Mouse (Mus musculus) neural tube, embryonic 11.5 days (tissue): ENCODE data around the gene Grip2. TPM values are rescaled to one million over a fixed set of nuclear protein-coding genes. Genes with fewer than 3 reads are reported as not detected.

Experiments used
- ATAC-seq: fragments of 200-750 bp; cut with Nextera tagmentation; 2 replicates; pipeline ENCODE4 v1.8.0; 2017; ENCODE audit warnings: moderate number of reproducible peaks, mild to moderate bottlenecking, moderate TSS enrichment, moderate library complexity; ENCODE audit not compliant: insufficient read depth, low FRiP score, low TSS enrichment
- DNase-seq: peaks from one replicate; pipeline ENCODE4 v3.0.0-alpha.2; 2015; ENCODE audit warnings: low spot score
- H3K27ac ChIP-seq: fragments of 300-500 bp; sonication (generic); 2 replicates; pipeline ENCODE4 v1.5.1; 2014; ENCODE audit warnings: low read depth, mild to moderate bottlenecking, low read length
- H3K27me3 ChIP-seq: fragments of 300-500 bp; sonication (generic); 2 replicates; pipeline ENCODE4 v1.6.1; 2014; ENCODE audit warnings: mild to moderate bottlenecking, low read length, mixed read lengths; ENCODE audit not compliant: control insufficient read depth, insufficient read depth
- H3K36me3 ChIP-seq: fragments of 300-500 bp; sonication (generic); 2 replicates; pipeline ENCODE4 v1.6.1; 2014; ENCODE audit warnings: mild to moderate bottlenecking, low read length, moderate library complexity, mixed read lengths; ENCODE audit not compliant: control insufficient read depth, insufficient read depth
- H3K4me1 ChIP-seq: fragments of 300-500 bp; sonication (generic); 2 replicates; pipeline ENCODE4 v1.6.1; 2014; ENCODE audit warnings: low read length, mixed read lengths; ENCODE audit not compliant: control insufficient read depth, insufficient read depth
- H3K4me2 ChIP-seq: fragments of 300-500 bp; sonication (generic); 2 replicates; pipeline ENCODE4 v1.6.1; 2014; ENCODE audit warnings: low read depth, mild to moderate bottlenecking, moderate library complexity
- H3K4me3 ChIP-seq: fragments of 300-500 bp; sonication (generic); 2 replicates; pipeline ENCODE4 v1.5.1; 2014; ENCODE audit warnings: low read depth, low read length
- H3K9ac ChIP-seq: fragments of 300-500 bp; sonication (generic); 2 replicates; pipeline ENCODE4 v1.6.1; 2014; ENCODE audit warnings: mild to moderate bottlenecking, low read length
- H3K9me3 ChIP-seq: fragments of 300-500 bp; sonication (generic); 2 replicates; pipeline ENCODE4 v1.6.1; 2016; ENCODE audit warnings: low read length; ENCODE audit not compliant: control insufficient read depth
- WGBS: fragments of 180-500 bp; shearing (Covaris S2); extraction: QIAGEN DNeasy Blood & Tissue Kit; methylation state at CpG from one replicate; pipeline ENCODE4 v1.1.7; 2014; 5-methylcytosine and 5-hydroxymethylcytosine counted together
- polyA plus RNA-seq: library from polyadenylated mRNA; unstranded; fragments of >200 nt; fragmentation: Nextera tagmentation; extraction: Ambion mirVana; gene quantifications from 2 replicates; pipeline ENCODE4 v1.2.1, GENCODE M21; 2014

Gene Grip2
- polyA plus RNA-seq, 1 experiment from 2014 or later, result 1.9 TPM

DNA sequence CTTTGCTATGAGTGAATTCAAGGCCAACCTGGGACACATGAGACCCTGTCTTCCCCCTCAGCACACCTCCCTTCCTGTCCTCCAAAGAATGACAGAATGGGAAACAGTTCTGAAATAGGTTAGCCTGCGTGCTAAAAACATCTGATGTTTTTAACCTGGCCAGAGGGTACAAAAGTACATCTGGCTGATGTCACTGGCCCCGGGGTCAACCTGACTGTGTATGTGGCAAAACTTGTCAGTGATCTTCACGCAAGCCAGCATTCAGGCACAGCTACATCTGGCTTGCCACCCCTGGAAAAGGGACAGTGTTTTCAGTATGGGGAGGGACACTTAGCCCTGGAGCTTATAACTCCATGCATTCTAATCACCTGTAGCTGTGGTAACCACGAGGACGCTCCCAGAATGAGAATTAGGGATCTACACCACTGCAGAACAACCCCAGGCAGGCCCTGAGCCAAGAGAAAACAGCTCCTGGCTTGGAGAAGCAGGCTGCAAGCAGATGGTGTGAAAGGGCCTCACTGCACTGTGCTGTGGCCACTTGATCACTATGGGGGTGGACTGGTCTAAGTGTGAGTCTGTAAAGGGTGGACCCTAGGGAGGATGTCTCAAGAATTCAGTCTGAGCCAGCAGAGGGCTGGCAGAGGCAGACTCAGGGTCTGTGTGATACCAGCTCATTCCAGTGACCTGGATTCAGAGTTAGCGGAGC lies 107.9 kb downstream of the Grip2 start:
- peaks cover 35% of the 10 kb centered on the region for H3K4me1 ChIP-seq
- DNase-seq (peak; percentile 20), ATAC-seq (peak; percentile 39; the same call in 1 of the 2 replicates)
- no peaks in the 10 kb centered on the region for H3K27me3 ChIP-seq
- H3K9ac ChIP-seq, result peak overlapping the region; percentile 14; the same call in 1 of the 2 replicates
- no peak overlapping the region for H3K4me3 ChIP-seq
- H3K9me3 ChIP-seq, result no peaks in the 10 kb centered on the region
- H3K27ac ChIP-seq, result peak overlapping the region; percentile 80
- no peak overlapping the region for H3K4me2 ChIP-seq
- WGBS, result 72% methylated on average over 6 of the region's 6 CpGs
- no peaks in the 10 kb centered on the region; the same call in 1 of the 2 replicates for H3K36me3 ChIP-seq

DNA sequence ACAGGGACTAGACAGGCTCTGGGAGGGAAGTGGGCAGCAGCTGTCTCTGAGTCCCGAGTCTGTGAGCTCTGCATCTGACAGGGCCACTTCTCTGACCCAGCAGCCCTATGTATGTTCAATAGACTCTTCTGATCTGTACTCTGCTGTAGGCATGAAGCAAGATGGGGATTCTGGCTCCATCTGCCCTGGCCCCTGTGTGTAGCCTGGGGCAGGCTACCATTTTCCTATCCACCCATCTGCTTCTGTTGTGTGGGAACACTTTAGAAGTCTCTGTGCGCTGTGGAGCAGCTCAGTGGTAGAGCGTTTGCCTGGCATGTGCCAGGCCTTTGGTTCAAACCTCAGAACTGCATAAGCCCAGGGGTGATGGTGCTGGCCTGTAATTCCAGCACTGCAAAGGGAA lies 108.4 kb downstream of the Grip2 start:
- no peak overlapping the region for H3K4me3 ChIP-seq
- ATAC-seq (no peak), DNase-seq (no peak)
- H3K9me3 ChIP-seq, result no peaks in the 10 kb centered on the region
- 71% methylated on average over 3 of the region's 3 CpGs for WGBS
- H3K4me1 ChIP-seq, result peaks cover 38% of the 10 kb centered on the region
- no peak overlapping the region for H3K9ac ChIP-seq
- H3K4me2 ChIP-seq, result no peak overlapping the region
- H3K27me3 ChIP-seq, result no peaks in the 10 kb centered on the region
- H3K27ac ChIP-seq, result peak overlapping the region; percentile 80; the same call in 1 of the 2 replicates
- H3K36me3 ChIP-seq, result no peaks in the 10 kb centered on the region; the same call in 1 of the 2 replicates

DNA sequence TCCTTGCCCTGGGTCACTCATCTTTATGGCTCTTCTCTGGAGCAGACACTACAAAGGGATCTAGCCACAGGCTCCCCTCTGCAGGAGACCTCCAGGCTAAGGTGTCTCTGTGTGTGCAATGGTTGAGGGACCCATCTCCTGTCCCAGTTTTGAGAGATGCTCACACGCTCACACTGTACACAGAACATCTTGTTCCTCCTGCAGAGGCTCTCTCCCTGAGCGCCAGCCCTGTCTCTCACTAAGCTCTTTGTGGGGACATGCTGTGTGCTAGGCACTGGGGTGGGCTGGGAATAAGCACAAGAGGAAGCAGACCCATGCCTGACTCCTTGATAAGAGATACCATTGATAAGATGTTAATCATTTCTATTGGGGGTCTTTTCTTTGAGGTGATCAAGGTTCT lies 109.0 kb downstream of the Grip2 start:
- Histone ChIP-seq H3K27me3 (no peaks in the 10 kb centered on the region), H3K4me2 (no peak overlapping the region), H3K36me3 (no peaks in the 10 kb centered on the region; the same call in 1 of the 2 replicates), H3K9me3 (no peaks in the 10 kb centered on the region), H3K4me1 (peaks cover 43% of the 10 kb centered on the region), H3K4me3 (no peak overlapping the region), H3K9ac (no peak overlapping the region), H3K27ac (peak overlapping the region; percentile 49; the same call in 1 of the 2 replicates)
- DNase-seq, result no peak
- 84% methylated on average over 2 of the region's 2 CpGs for WGBS
- ATAC-seq, result no peak

DNA sequence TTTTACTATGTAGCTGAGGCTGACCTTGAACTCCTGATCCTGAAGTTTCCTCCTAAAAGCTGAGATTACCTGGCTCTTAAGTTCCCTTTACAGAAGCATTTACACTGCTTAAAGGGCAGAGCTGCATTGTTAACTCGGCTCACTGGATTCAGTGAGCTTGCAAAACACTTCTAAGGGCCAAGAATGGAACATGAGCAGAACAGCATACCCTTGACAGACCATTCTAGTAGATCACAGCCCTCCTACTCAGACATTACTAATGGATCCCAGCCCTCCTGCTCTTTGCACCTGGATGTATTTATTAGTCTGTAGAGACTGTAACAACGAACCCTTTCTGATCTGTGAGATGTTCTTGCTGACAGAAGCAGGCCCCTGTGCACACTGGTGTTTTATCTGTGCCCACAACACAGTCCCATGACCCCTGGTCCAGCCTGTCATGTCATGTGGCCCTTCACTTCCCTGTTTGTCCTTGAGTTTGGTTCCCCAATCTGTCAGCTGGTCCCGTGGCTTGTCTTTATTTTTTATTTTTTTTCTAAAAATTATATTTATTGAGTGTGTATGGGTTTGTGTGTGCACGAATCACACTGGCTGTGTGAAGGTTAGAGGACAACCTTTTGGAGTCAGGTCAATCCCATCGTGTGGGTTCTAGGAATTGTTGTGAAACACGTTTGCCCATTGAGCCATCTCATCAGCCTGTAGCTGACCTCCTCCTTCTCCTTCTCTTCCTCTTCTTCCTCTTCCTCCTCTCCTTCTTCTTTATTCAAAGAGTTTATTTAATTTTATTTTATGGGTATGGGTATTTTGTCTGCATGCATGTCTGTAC lies 110.9 kb downstream of the Grip2 start:
- Histone ChIP-seq H3K27me3 (no peaks in the 10 kb centered on the region), H3K9ac (no peak overlapping the region), H3K4me2 (no peak overlapping the region), H3K27ac (no peak overlapping the region), H3K9me3 (no peaks in the 10 kb centered on the region), H3K4me1 (peaks cover 55% of the 10 kb centered on the region), H3K4me3 (no peak overlapping the region), H3K36me3 (no peaks in the 10 kb centered on the region)
- WGBS, result 85% methylated on average over 6 of the region's 6 CpGs
- ATAC-seq, result no peak
- DNase-seq, result no peak

DNA sequence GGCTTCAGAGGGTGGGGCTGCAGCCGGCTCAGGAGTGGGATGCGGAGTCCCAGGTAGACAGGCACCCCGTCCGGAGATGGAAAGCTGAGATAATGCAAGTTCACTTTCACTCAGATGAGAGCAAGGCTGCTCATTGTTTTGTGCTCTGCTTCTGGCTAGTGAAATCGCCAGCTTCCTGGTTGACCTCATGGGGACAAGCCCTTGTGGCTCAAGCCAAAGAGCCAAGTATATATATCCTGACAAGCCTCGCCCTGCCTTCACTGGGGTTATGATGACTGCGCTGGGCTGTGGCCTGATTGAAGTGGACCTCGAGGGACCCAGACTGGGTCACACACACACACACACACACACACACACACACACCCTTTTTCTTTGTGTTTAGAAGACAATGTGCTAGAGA lies 112.0 kb downstream of the Grip2 start:
- ATAC-seq, result no peak
- no peak overlapping the region for H3K27ac ChIP-seq
- H3K4me1 ChIP-seq, result peaks cover 47% of the 10 kb centered on the region

DNA sequence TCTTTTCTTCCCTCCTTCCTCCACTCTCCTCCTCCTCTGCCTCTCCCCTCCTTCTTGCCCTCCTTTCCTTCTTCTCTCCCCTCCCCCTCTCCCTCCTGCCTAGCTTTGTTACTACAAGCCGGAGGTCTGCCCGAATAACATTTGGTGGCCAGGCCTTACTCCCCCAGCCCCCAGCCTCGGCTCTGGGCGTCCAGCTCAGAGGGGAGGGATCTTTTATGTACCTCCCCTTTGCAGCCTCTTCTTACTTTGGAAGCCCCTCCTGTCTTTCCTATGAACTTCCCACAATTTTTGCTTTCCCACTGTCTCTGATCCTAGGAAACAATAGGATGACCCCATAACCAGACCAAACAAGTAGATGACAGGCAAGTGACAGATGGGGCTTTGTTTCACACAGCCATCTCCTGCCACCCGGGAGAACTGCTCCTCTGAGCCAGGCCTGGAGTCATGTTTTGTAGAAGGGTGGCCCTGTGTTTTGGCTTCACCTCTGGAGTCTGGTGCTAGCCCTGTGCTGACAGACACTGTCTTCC lies 113.6 kb downstream of the Grip2 start:
- peak overlapping the region; percentile 48 for H3K9ac ChIP-seq
- ATAC-seq (peak; percentile 40; the same call in 1 of the 2 replicates), DNase-seq (peak; percentile 58)

More for the DNA sequence above, 112.0 kb downstream of the Grip2 start:
- H3K9ac ChIP-seq, result no peak overlapping the region
- no peaks in the 10 kb centered on the region for H3K36me3 ChIP-seq
- WGBS, result 86% methylated on average over 8 of the region's 8 CpGs
- no peak for DNase-seq
- H3K27me3 ChIP-seq, result no peaks in the 10 kb centered on the region
- H3K9me3 ChIP-seq, result no peaks in the 10 kb centered on the region
- no peak overlapping the region for H3K4me3 ChIP-seq
- no peak overlapping the region for H3K4me2 ChIP-seq

DNA sequence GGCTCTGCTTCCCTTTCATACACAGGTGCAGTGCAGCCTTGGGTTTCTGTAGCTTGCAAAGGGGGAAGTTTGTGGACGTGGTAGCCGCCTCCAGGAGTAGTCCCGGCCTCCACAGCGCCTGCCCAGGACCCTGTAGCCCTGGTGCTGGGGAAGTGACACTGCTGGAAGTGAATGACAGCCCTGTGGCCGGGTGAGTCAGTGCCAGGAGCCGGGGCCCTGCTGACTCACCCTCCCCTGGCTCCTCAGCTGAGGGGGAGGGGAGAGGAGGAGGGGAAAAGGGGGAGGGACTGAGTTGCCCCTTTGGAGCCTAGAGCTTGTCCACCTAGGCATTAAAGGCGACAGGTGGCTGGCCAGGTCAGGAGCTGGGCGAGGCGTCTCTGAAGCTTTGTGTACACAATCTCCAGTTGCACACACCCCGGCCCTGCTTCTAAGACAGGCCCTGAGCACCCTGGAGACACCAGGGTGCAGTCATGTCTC lies 114.2 kb downstream of the Grip2 start:
- Histone ChIP-seq H3K36me3 (no peaks in the 10 kb centered on the region), H3K9ac (peak overlapping the region; percentile 48), H3K4me3 (no peak overlapping the region), H3K27me3 (no peaks in the 10 kb centered on the region), H3K9me3 (no peaks in the 10 kb centered on the region), H3K4me2 (no peak overlapping the region), H3K27ac (peak overlapping the region; percentile 79), H3K4me1 (peaks cover 27% of the 10 kb centered on the region)
- ATAC-seq (peak; percentile 53), DNase-seq (peak; percentile 57)
- WGBS, result under 1% methylated on average over 8 of the region's 10 CpGs

More for the DNA sequence above, 113.6 kb downstream of the Grip2 start:
- no peaks in the 10 kb centered on the region for H3K9me3 ChIP-seq
- no peaks in the 10 kb centered on the region for H3K27me3 ChIP-seq
- peaks cover 32% of the 10 kb centered on the region for H3K4me1 ChIP-seq
- no peak overlapping the region for H3K4me2 ChIP-seq
- 4% methylated on average over 5 of the region's 5 CpGs for WGBS
- no peak overlapping the region for H3K4me3 ChIP-seq
- no peaks in the 10 kb centered on the region for H3K36me3 ChIP-seq
- peak overlapping the region; percentile 79 for H3K27ac ChIP-seq

DNA sequence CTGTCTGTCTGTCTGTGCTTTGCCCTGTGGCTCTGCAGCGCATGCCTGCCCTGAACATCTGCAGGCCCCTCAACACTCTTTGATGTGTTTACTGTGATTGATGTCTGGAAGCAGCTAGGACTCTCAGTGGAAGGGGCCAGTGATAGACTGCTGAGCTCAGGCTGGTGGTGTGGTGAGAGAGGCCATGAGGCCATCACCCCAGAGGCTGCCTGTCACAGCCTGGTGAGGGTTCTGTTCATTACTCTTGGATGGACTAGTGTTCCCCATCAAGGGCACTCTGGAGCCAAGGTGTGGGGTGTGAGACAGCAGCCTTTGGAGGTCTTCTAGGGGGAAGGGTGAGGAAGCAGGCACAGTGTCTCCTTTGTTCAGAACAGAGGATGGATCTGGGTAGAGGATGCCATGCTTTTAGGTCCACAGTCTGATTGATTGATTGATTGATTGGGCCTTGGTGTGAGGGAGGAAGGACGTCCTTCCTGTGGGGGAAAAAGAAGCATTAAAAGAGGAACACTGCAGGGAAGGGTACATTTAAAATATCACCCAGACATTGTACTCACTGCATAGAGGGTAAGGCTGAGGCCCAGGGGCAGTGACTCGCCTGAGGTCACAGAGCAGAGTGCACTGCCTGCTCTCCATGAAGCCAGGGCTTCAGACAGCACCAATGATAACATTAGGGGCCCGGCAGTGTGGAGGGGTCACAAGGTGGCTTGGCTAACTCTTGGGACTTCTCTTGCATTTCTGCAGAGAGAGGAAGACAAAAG lies 114.8 kb downstream of the Grip2 start:
- Histone ChIP-seq H3K36me3 (no peaks in the 10 kb centered on the region), H3K27ac (peak overlapping the region; percentile 79), H3K4me3 (no peak overlapping the region), H3K4me2 (no peak overlapping the region), H3K27me3 (no peaks in the 10 kb centered on the region), H3K9ac (peak overlapping the region; percentile 48), H3K4me1 (peaks cover 27% of the 10 kb centered on the region), H3K9me3 (no peaks in the 10 kb centered on the region)
- WGBS, result 4% methylated on average over 4 of the region's 4 CpGs
- ATAC-seq (peak; percentile 57), DNase-seq (no peak)
